Mouse (Mus musculus) forebrain, postnatal 0 days (tissue): ENCODE data around the gene Ulk4. TPM values are rescaled to one million over a fixed set of nuclear protein-coding genes. Genes with fewer than 3 reads are reported as not detected.

Experiments
- ATAC-seq: fragments of 200-750 bp; cut with Nextera tagmentation; 2 replicates; pipeline ENCODE4 v1.8.0; 2017; ENCODE audit warnings: mild to moderate bottlenecking, moderate library complexity
- DNase-seq: peaks from one replicate; pipeline ENCODE4 v3.0.0-alpha.2; 2015
- H3K27ac ChIP-seq: fragments of 300-500 bp; sonication (generic); 2 replicates; pipeline ENCODE4 v1.5.1; 2014; ENCODE audit warnings: low read depth, mild to moderate bottlenecking, antibody characterized with exemption, low read length, moderate library complexity, mixed read lengths
- H3K27me3 ChIP-seq: fragments of 300-500 bp; sonication (generic); 2 replicates; pipeline ENCODE4 v1.6.1; 2014; ENCODE audit warnings: mild to moderate bottlenecking, low read length, mixed read lengths; ENCODE audit not compliant: insufficient read depth
- H3K36me3 ChIP-seq: fragments of 300-500 bp; sonication (generic); 2 replicates; pipeline ENCODE4 v1.6.1; 2014; ENCODE audit warnings: mild to moderate bottlenecking, moderate library complexity; ENCODE audit not compliant: insufficient read depth
- H3K4me1 ChIP-seq: fragments of 300-500 bp; sonication (generic); 2 replicates; pipeline ENCODE4 v1.6.1; 2014; ENCODE audit warnings: antibody characterized with exemption; ENCODE audit not compliant: insufficient read depth
- H3K4me2 ChIP-seq: fragments of 300-500 bp; sonication (generic); 2 replicates; pipeline ENCODE4 v1.6.1; 2014; ENCODE audit warnings: low read depth, mild to moderate bottlenecking, moderate library complexity
- H3K4me3 ChIP-seq: fragments of 300-500 bp; sonication (generic); 2 replicates; pipeline ENCODE4 v1.5.1; 2014; ENCODE audit warnings: low read depth, low read length, mixed read lengths
- H3K9ac ChIP-seq: fragments of 300-500 bp; sonication (generic); 2 replicates; pipeline ENCODE4 v1.6.1; 2014; ENCODE audit warnings: mild to moderate bottlenecking
- H3K9me3 ChIP-seq: fragments of 300-500 bp; sonication (generic); 2 replicates; pipeline ENCODE4 v1.6.1; 2016; ENCODE audit warnings: low read length
- CTCF ChIP-seq: sonication (generic); IDR thresholded peaks from 2 replicates; pipeline ENCODE4 v1.5.1; 2016; ENCODE audit warnings: antibody characterized with exemption, control low read depth, low read depth
- WGBS: fragments of 180-500 bp; shearing (Covaris S2); extraction: QIAGEN DNeasy Blood & Tissue Kit; methylation state at CpG from one replicate; pipeline ENCODE4 v1.1.7; 2014; 5-methylcytosine and 5-hydroxymethylcytosine counted together
- polyA plus RNA-seq: library from polyadenylated mRNA; unstranded; fragments of >200 nt; fragmentation: Nextera tagmentation; extraction: Ambion mirVana; gene quantifications from 2 replicates; pipeline ENCODE4 v1.2.1, GENCODE M21; 2015
- total RNA-seq: library from RNA; depleted of rRNA; stranded (reverse); fragments of >200 nt; gene quantifications from 2 replicates; pipeline ENCODE4 v1.2.3, GENCODE M21; 2014

Gene Ulk4
- total and polyA plus RNA-seq, 2 experiments from 2014 or later: 13.3 to 105 TPM

DNA sequence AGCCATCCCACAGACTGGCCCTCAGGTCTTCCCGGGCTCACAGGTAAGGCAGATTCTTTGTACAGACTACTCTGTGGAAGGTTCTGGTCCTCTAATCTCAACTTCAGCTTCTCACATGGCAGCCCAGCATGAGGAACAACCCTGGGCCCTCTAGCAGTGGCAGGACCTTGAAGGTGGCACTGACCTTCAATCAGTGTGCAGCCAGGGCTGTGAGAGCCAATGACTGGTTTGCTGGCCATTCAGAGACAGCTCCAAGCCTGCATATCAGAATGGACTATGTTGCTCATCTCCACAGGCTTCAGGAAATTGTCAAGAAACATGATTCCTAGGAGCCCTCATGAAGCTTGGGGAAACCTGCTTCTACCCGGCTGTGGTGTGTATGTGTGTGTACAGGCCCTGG, 302.8 kb downstream of the Ulk4 start:
- Histone ChIP-seq H3K27ac (no peak overlapping the region), H3K27me3 (no peaks in the 10 kb centered on the region), H3K36me3 (peaks cover 3% of the 10 kb centered on the region), H3K4me1 (no peaks in the 10 kb centered on the region), H3K9me3 (no peaks in the 10 kb centered on the region), H3K4me3 (no peak overlapping the region), H3K4me2 (no peak overlapping the region), H3K9ac (no peak overlapping the region)
- no peak for ATAC-seq
- DNase-seq: no peak
- no peak for TF ChIP-seq CTCF
- 83% methylated on average over 2 of the region's 2 CpGs for WGBS

DNA sequence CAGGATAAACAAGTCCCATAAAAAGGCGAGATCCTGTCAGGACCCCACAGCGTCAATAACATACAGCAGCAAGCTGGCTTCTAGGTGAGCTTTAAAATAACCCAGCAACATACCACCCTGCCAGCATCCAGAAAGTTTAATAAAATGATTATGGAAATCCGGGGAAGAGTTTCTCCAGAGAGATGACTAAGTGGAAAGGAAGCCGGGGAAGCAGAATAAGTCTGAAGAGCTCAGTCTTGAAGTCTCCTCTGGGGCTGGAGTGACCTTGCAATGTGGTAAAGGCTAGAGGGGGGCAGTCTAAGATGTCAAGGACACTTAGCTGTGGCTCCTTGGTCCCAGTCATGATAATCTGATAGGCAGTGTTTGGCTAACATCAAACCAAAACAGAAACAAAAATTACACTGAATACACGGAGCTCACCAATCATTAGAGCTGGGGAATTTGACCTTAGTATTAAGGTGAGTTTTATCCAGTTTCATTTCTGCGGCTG, 303.9 kb downstream of the Ulk4 start:
- ATAC-seq: no peak
- 88% methylated on average over 6 of the region's 6 CpGs for WGBS
- DNase-seq: no peak

DNA sequence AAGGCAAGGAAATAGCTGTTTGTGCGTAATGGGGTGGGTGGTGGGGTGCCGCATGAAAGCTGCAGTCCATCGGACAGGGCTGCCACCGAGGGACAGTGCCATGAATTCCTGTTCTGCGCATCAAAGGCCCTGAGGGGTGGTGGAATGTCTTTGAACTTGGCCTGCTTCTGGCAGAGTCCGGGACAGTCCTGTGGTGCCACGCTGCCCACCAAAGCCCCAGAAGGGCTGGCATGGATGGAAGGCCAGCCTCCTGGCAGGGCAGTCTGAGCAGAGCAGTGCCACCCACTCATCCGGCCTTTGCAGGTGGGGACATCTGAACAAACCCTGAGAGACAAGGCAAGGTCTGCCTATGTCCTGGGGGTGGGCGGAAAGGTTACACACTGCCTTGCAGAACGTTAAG, 312.0 kb downstream of the Ulk4 start:
- DNase-seq (no peak), ATAC-seq (no peak)
- Histone ChIP-seq H3K27me3 (no peaks in the 10 kb centered on the region), H3K27ac (no peak overlapping the region), H3K4me1 (no peaks in the 10 kb centered on the region), H3K9me3 (no peaks in the 10 kb centered on the region), H3K36me3 (peaks cover 73% of the 10 kb centered on the region), H3K4me3 (no peak overlapping the region), H3K9ac (no peak overlapping the region), H3K4me2 (no peak overlapping the region)
- 81% methylated on average over 10 of the region's 10 CpGs for WGBS
- no peak for TF ChIP-seq CTCF

More for the DNA sequence above, 303.9 kb downstream of the Ulk4 start:
- Histone ChIP-seq H3K27ac (no peak overlapping the region), H3K4me2 (no peak overlapping the region), H3K36me3 (peaks cover 14% of the 10 kb centered on the region), H3K9ac (no peak overlapping the region), H3K27me3 (no peaks in the 10 kb centered on the region), H3K9me3 (no peaks in the 10 kb centered on the region), H3K4me3 (no peak overlapping the region), H3K4me1 (no peaks in the 10 kb centered on the region)
- TF ChIP-seq CTCF: no peak

DNA sequence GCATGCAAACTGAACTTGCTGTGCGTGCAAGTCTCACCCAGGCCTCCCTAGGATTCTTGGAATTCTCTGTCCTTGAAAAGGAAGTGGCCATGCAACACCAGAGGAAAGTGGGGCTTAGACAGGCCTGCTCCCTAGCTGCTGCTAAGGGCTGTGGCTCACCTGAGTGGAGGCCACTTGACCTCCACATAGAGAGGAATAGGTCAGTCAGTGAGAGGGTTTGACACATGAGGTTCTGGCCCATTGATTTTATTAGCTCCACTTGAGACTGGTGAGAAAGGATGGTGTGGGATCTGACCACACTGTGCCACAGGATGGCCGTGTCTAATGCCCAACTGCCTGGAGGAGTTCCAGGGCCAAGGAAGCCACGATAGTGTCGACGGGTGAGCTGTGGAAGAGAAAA, 312.8 kb downstream of the Ulk4 start:
- TF ChIP-seq CTCF: no peak
- Histone ChIP-seq H3K4me2 (no peak overlapping the region), H3K27ac (0 out of 2 replicates have a peak overlapping the region, but pooled peaks have one; percentile 4), H3K27me3 (no peaks in the 10 kb centered on the region), H3K9ac (no peak overlapping the region), H3K4me3 (no peak overlapping the region), H3K9me3 (no peaks in the 10 kb centered on the region), H3K4me1 (no peaks in the 10 kb centered on the region), H3K36me3 (peaks cover 76% of the 10 kb centered on the region)
- 78% methylated on average over 5 of the region's 5 CpGs for WGBS
- DNase-seq (no peak), ATAC-seq (no peak)

DNA sequence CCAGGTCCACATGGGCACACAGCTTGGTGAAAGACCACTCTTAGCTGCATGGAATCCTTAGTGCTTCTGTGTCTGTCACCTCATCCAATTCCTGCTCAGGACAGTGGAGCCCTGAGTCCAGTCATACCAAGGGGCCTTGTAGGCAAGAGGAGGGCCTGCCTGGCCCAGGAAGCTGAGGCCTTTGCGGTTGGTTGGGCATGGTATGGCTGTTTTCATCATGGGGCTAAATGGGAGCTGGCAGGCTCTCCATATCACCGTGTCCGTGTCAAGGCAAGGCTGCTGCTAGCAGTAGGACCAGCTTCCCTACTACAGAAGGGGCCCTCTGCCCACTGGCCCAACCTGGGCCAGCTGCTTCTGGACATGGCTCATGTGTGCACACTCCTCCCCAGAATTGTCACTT, 313.3 kb downstream of the Ulk4 start:
- Histone ChIP-seq H3K27ac (no peak overlapping the region), H3K27me3 (no peaks in the 10 kb centered on the region), H3K4me2 (no peak overlapping the region), H3K9me3 (no peaks in the 10 kb centered on the region), H3K36me3 (peaks cover 76% of the 10 kb centered on the region), H3K9ac (no peak overlapping the region), H3K4me3 (no peak overlapping the region), H3K4me1 (no peaks in the 10 kb centered on the region)
- ATAC-seq (no peak), DNase-seq (no peak)
- no peak for TF ChIP-seq CTCF
- 73% methylated on average over 3 of the region's 3 CpGs for WGBS

DNA sequence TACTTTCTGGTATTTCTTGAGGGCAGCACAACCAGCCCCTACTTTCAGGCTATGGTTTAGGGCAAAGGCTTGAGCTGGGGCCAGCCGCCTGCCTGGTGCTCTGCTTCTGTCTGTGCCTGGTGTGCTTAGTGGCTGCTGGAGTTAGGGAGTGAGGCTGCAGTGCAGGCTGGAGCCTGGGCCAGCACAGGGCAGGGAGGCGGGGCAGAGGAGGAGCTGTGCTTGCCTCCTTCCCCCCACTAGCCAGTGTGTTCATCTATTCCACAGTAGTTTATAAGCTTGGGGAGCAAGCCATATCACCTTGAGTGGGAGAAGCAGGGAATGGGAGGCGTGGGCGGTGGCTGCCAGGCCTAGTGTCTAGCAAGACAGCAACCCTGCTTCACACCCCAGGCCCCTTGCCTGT, 313.9 kb downstream of the Ulk4 start:
- 94% methylated on average over 4 of the region's 4 CpGs for WGBS
- Histone ChIP-seq H3K27me3 (no peaks in the 10 kb centered on the region), H3K4me2 (no peak overlapping the region), H3K36me3 (peaks cover 76% of the 10 kb centered on the region), H3K4me1 (no peaks in the 10 kb centered on the region), H3K9me3 (no peaks in the 10 kb centered on the region), H3K4me3 (no peak overlapping the region), H3K27ac (no peak overlapping the region), H3K9ac (no peak overlapping the region)
- no peak for TF ChIP-seq CTCF
- peak; percentile 21; the same call in 1 of the 2 replicates for ATAC-seq
- no peak for DNase-seq

DNA sequence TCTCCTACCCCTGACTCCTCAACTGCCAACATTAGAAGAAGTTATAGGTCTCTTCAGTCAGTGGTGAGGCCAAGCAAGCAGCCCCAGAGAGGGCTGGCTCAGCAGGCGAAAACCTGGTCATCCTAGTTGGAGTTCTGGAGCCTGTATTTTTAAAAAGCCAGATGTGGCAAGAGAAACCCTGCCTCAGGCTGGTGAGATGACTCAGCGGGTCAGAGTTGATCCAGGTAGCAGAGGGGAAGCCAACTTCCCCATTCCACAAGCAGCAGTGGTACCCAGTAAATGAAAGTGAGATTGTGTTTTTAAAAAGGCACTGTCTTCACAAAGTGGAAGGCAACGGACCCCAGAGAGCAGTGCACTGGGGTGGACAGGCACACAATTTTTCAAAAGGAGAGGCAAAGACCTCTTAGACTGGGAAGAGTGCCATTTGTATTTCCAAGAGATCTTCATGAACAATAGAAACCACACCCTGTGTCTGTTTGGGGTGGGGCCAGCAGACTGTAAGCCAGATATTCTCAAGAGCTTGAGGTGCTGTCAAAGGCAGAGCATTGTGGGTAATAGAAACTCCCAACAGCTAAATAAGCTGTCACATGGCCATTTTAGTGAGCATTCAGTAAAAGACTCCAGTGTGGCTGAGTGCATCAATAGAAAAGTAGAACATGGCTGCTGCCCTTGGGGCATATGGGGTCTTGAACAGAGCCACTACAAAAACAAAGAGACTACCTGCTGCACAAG, 314.9 kb downstream of the Ulk4 start:
- DNase-seq (no peak), ATAC-seq (no peak; the same call in 1 of the 2 replicates)
- Histone ChIP-seq H3K36me3 (peaks cover 82% of the 10 kb centered on the region), H3K27me3 (no peaks in the 10 kb centered on the region), H3K27ac (peak overlapping the region; percentile 15; the same call in 1 of the 2 replicates), H3K4me2 (no peak overlapping the region), H3K9me3 (no peaks in the 10 kb centered on the region), H3K4me3 (no peak overlapping the region), H3K4me1 (no peaks in the 10 kb centered on the region), H3K9ac (no peak overlapping the region)
- TF ChIP-seq CTCF: no peak
- 76% methylated on average over 3 of the region's 3 CpGs for WGBS
